Mouse (Mus musculus) neural tube, embryonic 10.5 days (tissue): ENCODE measurements around the gene Rps11.
"Not testable (repeated sequence)": the region's sequence is repeated elsewhere in the genome, so short reads cannot be mapped to it uniquely, and the experiment has no call there.

ENCODE experiments used
- DNase-seq: peaks from one replicate; pipeline ENCODE4 v3.0.0-alpha.2; 2017; ENCODE audit warnings: low spot score; ENCODE audit errors: extremely low spot score

Rps11 gene

GRCm38 (mm10) chr7:45154096-45154992, 30.1 kb upstream of the Rps11 start, which contains the start of the genes Pih1d1 and Aldh16a1:
Gene Pih1d1, plus strand, starts transcription at chr7:45154303.
Gene Aldh16a1, minus strand, starts transcription at chr7:45154584.
- DNase-seq, result peak; percentile 97

GRCm38 (mm10) chr7:45153586-45153985, 29.3 kb upstream of the Rps11 start:
- DNase-seq, result no peak

DNA sequence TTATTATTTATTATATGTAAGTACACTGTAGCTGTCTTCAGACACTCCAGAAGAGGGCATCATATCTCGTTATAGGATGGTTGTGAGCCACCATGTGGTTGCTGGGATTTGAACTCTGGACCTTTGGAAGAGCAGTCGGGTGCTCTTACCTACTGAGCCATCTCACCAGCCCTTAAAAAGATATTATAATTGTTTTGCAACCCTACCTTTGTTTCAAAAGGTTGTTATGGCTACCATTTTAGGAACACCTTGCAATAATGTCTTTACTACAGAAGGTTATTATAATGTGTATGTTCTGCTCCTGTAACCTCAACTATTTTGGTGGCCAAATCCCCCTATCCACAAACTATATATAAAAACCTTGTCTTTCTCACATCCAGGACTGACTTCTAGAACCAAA, 28.8 kb upstream of the Rps11 start:
- DNase-seq, result not testable (repeated sequence)

DNA sequence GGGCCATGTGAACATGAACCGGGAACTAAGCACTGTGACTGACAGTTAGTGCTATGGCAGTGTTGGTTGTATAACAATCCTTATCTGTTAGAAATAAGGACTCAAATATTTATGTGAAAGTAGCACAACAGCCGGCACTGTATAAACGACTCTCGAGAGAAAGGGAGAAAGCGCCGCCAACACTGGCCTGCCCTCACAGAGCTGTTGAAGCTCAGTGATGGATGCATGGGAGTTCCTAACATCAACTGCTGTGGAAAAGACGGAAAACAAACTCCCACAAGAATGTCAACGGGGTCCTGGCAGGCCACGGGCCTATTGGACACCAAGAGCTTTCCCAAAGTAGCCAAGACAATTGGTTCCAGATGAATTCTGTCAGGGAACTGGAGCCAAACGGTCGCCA, 27.1 kb upstream of the Rps11 start:
- DNase-seq, result peak; percentile 21

- no peak for DNase-seq
Observed at GRCm38 (mm10) chr7:45150321-45150720, 26.1 kb upstream of the Rps11 start.

DNA sequence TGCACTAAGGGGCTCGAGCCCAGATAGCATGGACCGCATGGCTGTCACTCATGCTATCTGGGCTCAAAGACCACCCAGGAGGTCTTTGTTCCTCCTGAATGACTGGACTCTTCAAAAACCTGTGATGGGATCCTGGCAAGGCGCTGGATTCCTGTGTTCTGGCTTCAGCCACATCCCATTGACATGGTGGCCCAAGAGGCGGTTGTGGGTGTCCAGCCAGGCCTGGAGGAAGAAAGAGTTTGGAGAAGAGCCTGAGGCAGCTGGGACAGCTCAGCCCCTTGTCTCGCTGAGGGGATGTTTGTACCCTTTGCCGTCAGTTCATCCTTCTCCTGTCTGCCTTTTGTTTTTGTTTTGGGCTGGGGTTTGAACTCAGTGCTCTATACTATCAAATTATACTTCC, 25.3 kb upstream of the Rps11 start:
- DNase-seq, result no peak

DNA sequence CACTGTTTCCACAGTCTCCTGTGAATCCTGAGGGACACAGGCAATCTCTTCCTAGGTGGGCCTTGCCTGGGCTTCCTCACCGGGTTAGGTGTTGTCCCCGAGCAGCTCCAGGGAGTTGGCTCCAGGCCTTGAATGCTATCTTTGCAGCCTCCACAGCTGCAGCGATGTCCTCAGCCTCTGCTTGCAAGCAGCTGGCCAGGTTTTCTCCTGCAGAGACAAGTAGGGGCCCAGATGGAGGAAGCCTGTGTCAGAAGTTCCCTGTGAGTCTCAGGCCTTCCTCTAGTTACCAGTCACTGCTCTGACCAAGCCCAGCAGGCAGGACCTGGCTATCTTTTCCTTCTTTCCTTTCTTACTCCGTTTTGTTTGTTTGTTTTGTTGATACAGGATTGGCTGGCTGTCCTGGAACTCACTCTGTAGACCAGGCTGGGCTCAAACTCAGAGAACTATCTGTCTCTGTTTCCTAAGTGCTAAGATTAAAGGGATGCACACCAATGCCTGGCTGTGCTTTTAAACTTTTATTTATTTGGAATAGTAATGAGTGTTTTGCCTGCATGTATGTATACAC, 24.4 kb upstream of the Rps11 start:
- DNase-seq, result no peak

GRCm38 (mm10) chr7:45147899-45148298, 23.7 kb upstream of the Rps11 start:
- no peak for DNase-seq

- no peak for DNase-seq
Observed at GRCm38 (mm10) chr7:45147267-45147666, 23.0 kb upstream of the Rps11 start.

DNA sequence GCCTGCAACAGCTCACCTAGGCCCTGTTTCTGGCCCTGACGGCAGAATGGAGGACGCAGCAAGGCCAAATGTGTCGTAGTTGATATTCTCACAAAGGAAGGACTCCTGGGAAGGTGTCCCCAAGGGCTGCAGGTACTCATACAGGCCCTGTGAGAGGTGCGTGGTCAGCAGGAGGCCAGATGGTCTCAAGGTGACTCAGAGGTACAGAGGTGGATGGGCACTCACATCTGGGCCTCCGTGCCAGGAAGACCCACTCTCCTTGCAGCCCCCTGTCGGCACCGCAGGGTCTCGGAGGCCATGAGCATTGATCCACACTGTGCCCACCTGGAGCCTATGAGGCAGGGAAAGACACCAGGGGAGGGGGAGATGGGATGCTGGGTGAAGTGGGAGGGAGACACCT, 21.2 kb upstream of the Rps11 start:
- no peak for DNase-seq

DNA sequence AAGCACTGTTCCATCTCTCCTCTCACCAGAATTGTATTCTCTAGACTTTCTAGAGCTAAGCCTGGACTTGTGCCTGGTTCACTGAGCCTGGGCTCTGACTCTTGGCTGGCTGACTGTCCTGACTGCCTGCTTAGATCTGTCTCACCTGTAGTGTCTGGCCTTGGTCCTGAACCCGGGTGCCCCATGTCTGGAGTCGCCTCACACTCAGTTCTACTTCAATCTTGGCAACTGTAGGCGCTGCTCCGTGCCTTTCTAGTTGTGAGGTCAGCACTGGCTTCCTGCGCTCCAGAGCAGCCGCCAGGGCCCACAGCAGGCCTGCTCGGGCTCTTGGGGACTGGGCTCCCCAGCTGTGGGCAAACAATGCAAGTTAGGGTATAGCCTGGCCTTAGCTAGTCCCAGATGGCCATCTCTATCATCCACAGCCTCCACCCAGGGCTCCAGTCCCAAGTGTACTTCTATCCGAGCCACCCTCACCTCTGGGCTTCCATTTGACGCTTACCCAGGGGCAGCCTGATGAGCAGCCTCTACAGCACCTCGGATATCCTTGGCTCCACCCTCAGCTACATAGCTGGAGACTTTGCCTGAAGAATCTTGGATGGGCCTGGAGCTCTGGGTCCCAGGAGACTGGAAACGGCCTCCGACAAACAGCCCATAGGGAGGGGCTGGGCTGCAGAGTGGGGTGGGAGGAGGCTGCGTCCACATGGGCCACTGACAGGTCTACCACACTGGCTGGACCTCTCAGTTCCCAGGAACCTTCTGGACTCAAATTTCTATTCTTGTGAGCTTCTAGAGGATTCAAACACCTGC, 20.3 kb upstream of the Rps11 start:
- DNase-seq, result no peak

DNA sequence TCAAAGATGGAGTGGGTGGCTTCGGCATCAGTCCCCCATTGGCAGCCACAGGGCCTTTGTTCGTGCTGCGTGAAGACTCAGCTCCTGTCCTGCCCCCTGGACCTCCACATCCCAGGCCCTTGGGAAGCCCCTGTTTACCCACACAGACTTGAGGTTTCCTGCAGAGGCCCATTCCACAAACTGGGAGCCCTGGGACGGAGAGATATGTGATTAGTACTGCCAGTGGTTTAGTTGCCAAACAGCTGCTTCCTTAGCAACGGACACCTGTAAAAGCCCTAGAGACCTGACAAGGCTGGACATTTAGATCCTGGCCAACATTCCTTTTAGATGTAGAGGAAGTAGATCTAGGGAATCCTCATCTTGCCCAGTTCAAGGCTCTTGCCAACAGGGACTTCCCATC, 17.7 kb upstream of the Rps11 start:
- DNase-seq, result no peak

DNA sequence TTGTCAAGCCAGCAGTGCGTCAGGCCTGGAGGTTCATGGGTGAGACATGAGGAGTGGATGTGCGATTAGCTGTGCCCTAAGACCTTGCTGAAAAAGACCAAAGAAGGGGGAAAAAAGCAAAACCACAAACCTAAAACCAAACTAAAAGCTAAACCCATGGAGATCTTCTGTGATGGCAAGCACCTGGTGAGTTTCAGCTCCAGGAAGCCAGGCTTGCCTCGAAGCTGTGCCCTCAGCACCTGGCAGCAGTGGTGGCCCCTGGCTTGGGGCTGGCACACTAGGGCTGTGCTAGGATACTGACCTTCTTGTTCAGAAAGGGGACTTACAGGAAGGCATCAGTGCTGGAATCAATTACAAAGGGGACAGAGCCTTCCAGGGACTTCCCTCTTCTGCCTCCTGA, 17.1 kb upstream of the Rps11 start:
- DNase-seq, result no peak

DNA sequence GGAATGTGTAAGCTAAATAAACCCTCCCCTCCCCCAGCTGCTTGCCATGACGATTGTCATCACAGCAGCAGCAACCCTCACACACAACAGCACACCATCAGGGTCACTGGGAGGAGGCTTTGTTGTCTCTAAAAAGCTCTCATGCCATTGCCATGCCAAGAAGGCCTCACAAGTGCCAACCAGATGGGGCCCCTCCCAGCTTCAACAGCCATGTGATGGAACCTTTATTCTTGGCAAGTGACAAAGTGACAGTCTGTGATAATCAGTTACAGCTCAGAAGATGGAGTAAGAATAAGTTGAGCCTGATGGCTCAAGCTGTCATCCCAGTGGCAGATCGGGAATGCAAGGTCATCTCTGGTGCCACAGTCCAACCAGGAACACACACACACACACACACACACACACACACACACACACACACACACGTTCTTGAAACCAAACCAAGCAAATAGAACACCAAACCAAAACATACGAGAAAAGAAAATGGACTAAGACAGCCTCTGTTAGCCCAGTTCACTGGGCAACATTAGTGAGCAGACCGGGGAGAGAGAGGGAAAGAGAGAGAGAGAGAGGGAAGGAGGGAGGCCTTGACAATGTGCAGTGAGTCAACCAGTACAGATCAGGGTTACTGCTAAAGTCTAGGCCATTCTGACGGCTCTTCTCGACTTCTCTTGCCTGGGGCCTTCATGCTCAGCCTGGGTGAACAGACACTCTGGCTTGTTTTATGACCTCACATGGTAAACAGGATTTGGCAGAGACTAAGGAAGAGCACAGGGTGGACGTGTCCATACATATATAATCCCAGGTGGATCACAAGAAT, 15.9 kb upstream of the Rps11 start:
- DNase-seq, result no peak

DNA sequence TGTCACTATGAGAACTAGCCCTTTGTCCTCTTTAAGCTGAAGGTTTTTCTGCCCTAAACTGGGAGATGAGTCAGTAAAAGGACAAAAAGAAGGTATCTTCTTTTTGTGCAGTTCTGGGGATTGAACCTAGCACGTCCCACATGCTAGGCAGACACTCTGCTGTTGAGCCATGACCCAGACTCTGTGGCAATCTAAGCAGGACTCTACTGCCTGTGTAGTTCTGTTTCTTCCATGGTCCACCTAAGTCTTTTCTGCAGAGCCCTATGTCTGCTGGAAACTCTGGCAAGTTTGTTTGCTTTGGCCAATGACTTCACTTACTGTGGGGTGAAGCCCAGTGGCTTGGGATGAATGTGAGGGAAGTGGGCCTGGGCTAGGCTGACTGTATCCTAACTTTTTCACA, 14.2 kb upstream of the Rps11 start:
- no peak for DNase-seq

- DNase-seq, result no peak
Observed at GRCm38 (mm10) chr7:45137171-45138006, 13.2 kb upstream of the Rps11 start.

- peak; percentile 87 for DNase-seq
Observed at GRCm38 (mm10) chr7:45135993-45136567, 11.8 kb upstream of the Rps11 start, which contains the start of the genes Gm45713 and Flt3l. Gene Gm45713, minus strand, starts transcription at chr7:45136231. Gene Flt3l, minus strand, starts transcription at chr7:45136432.

- DNase-seq, result no peak
Observed at GRCm38 (mm10) chr7:45135370-45135769, 11.1 kb upstream of the Rps11 start.

DNA sequence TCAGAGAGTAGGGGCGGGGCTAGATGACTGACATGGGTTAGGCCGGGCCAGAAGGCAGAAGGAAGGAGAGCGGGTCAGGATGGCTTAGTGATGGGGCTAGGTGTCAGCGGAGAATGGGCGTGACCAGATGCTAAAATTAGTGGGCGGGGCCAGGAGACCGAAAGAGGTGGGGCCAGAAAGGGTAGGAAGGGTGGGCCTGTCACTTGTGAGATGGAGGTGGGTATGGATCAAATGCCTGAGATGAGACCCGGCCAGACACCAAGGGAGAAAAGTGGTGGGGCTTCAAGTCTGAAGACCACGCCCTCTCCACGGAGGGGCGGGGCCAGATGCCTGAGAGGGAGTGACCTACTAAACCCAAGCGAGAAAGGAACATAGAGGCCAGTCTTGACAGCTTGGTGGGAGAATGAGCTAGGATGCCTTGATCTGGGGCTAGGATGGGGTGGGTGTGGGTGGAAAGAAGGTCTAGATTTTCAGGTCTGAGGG, 10.3 kb upstream of the Rps11 start:
- DNase-seq, result no peak
